Mouse (Mus musculus): ENCODE measurements around the gene Ndufaf8. TPM values are rescaled to one million over a fixed set of nuclear protein-coding genes. Genes with fewer than 3 reads are reported as not detected.

The Ndufaf8 gene
- polyA plus RNA-seq, 1 experiment from 2014 or later: 67.5 TPM

- H3K36me3 ChIP-seq (ENCODE audit: control insufficient read depth, insufficient read depth, low read length): no peaks in the 10 kb centered on the region
- no peak for DNase-seq (ENCODE audit: low spot score)
- no peak for ATAC-seq (ENCODE audit: low FRiP score)
- WGBS: 92% methylated on average over 2 of the region's 2 CpGs
- no peaks in the 10 kb centered on the region for H3K9me3 ChIP-seq (ENCODE audit: control insufficient read depth, low read length)
- H3K4me3 ChIP-seq (ENCODE audit: low read depth, low read length): no peak overlapping the region
- H3K9ac ChIP-seq (ENCODE audit: low read depth, low read length): no peak overlapping the region
- H3K27ac ChIP-seq (ENCODE audit: low read depth, low read length): no peak overlapping the region
- H3K4me1 ChIP-seq (replicated peaks; ENCODE audit: control insufficient read depth, insufficient read depth, low read length): no peaks in the 10 kb centered on the region
- H3K27me3 ChIP-seq (ENCODE audit: control insufficient read depth, insufficient read depth, low read length): no peaks in the 10 kb centered on the region
- H3K4me2 ChIP-seq (replicated peaks; ENCODE audit: low read depth, low read length): no peak overlapping the region
Measured at GRCm38 (mm10) chr11:120117626-120118025, 18.9 kb downstream of the Ndufaf8 start.

- H3K9me3 ChIP-seq (ENCODE audit: control insufficient read depth, low read length): no peaks in the 10 kb centered on the region
- H3K36me3 ChIP-seq (ENCODE audit: control insufficient read depth, insufficient read depth, low read length): no peaks in the 10 kb centered on the region
- no peak overlapping the region for H3K27ac ChIP-seq (ENCODE audit: low read depth, low read length)
- no peak overlapping the region for H3K4me2 ChIP-seq (replicated peaks; ENCODE audit: low read depth, low read length)
- 97% methylated on average over 7 of the region's 7 CpGs for WGBS
- H3K27me3 ChIP-seq (ENCODE audit: control insufficient read depth, insufficient read depth, low read length): no peaks in the 10 kb centered on the region
- H3K4me3 ChIP-seq (ENCODE audit: low read depth, low read length): no peak overlapping the region
- no peak for ATAC-seq (ENCODE audit: low FRiP score)
- no peak for DNase-seq (ENCODE audit: low spot score)
- no peaks in the 10 kb centered on the region for H3K4me1 ChIP-seq (replicated peaks; ENCODE audit: control insufficient read depth, insufficient read depth, low read length)
- no peak overlapping the region for H3K9ac ChIP-seq (ENCODE audit: low read depth, low read length)
Measured at GRCm38 (mm10) chr11:120119108-120119507, 20.4 kb downstream of the Ndufaf8 start.

GRCm38 (mm10) chr11:120119936-120120541 lies 21.3 kb downstream of the Ndufaf8 start:
- ATAC-seq (ENCODE audit: low FRiP score): no peak
- no peak overlapping the region for H3K27ac ChIP-seq (ENCODE audit: low read depth, low read length)
- no peaks in the 10 kb centered on the region for H3K9me3 ChIP-seq (ENCODE audit: control insufficient read depth, low read length)
- no peak for DNase-seq (ENCODE audit: low spot score)
- no peak overlapping the region for H3K4me2 ChIP-seq (replicated peaks; ENCODE audit: low read depth, low read length)
- H3K9ac ChIP-seq (ENCODE audit: low read depth, low read length): no peak overlapping the region
- no peaks in the 10 kb centered on the region for H3K27me3 ChIP-seq (ENCODE audit: control insufficient read depth, insufficient read depth, low read length)
- no peak overlapping the region for H3K4me3 ChIP-seq (ENCODE audit: low read depth, low read length)
- 87% methylated on average over 10 of the region's 10 CpGs for WGBS
- H3K36me3 ChIP-seq (ENCODE audit: control insufficient read depth, insufficient read depth, low read length): no peaks in the 10 kb centered on the region
- H3K4me1 ChIP-seq (replicated peaks; ENCODE audit: control insufficient read depth, insufficient read depth, low read length): no peaks in the 10 kb centered on the region

GRCm38 (mm10) chr11:120120642-120121420 lies 22.1 kb downstream of the Ndufaf8 start:
- no peaks in the 10 kb centered on the region for H3K4me1 ChIP-seq (replicated peaks; ENCODE audit: control insufficient read depth, insufficient read depth, low read length)
- no peak overlapping the region for H3K9ac ChIP-seq (ENCODE audit: low read depth, low read length)
- H3K4me3 ChIP-seq (ENCODE audit: low read depth, low read length): no peak overlapping the region
- H3K27ac ChIP-seq (ENCODE audit: low read depth, low read length): no peak overlapping the region
- no peaks in the 10 kb centered on the region for H3K9me3 ChIP-seq (ENCODE audit: control insufficient read depth, low read length)
- H3K27me3 ChIP-seq (ENCODE audit: control insufficient read depth, insufficient read depth, low read length): no peaks in the 10 kb centered on the region
- no peaks in the 10 kb centered on the region for H3K36me3 ChIP-seq (ENCODE audit: control insufficient read depth, insufficient read depth, low read length)
- H3K4me2 ChIP-seq (replicated peaks; ENCODE audit: low read depth, low read length): no peak overlapping the region
- DNase-seq (ENCODE audit: low spot score) (peak; percentile 69), ATAC-seq (ENCODE audit: low FRiP score) (no peak)
- 81% methylated on average over 17 of the region's 17 CpGs for WGBS

GRCm38 (mm10) chr11:120122126-120122525 lies 23.4 kb downstream of the Ndufaf8 start:
- H3K9ac ChIP-seq (ENCODE audit: low read depth, low read length): no peak overlapping the region
- 90% methylated on average over 12 of the region's 12 CpGs for WGBS
- H3K9me3 ChIP-seq (ENCODE audit: control insufficient read depth, low read length): no peaks in the 10 kb centered on the region
- no peak overlapping the region for H3K27ac ChIP-seq (ENCODE audit: low read depth, low read length)
- H3K4me1 ChIP-seq (replicated peaks; ENCODE audit: control insufficient read depth, insufficient read depth, low read length): no peaks in the 10 kb centered on the region
- H3K36me3 ChIP-seq (ENCODE audit: control insufficient read depth, insufficient read depth, low read length): no peaks in the 10 kb centered on the region; the same call in 1 of the 2 replicates
- no peaks in the 10 kb centered on the region for H3K27me3 ChIP-seq (ENCODE audit: control insufficient read depth, insufficient read depth, low read length)
- ATAC-seq (ENCODE audit: low FRiP score) (no peak), DNase-seq (ENCODE audit: low spot score) (no peak)
- H3K4me2 ChIP-seq (replicated peaks; ENCODE audit: low read depth, low read length): no peak overlapping the region
- no peak overlapping the region for H3K4me3 ChIP-seq (ENCODE audit: low read depth, low read length)

GRCm38 (mm10) chr11:120126845-120127244 lies 28.1 kb downstream of the Ndufaf8 start:
- H3K9ac ChIP-seq (ENCODE audit: low read depth, low read length): no peak overlapping the region
- DNase-seq (ENCODE audit: low spot score) (no peak), ATAC-seq (ENCODE audit: low FRiP score) (no peak)
- 88% methylated on average over 2 of the region's 2 CpGs for WGBS
- H3K9me3 ChIP-seq (ENCODE audit: control insufficient read depth, low read length): no peaks in the 10 kb centered on the region
- no peak overlapping the region for H3K27ac ChIP-seq (ENCODE audit: low read depth, low read length)
- no peak overlapping the region for H3K4me3 ChIP-seq (ENCODE audit: low read depth, low read length)
- no peaks in the 10 kb centered on the region for H3K4me1 ChIP-seq (replicated peaks; ENCODE audit: control insufficient read depth, insufficient read depth, low read length)
- no peaks in the 10 kb centered on the region; the same call in 1 of the 2 replicates for H3K36me3 ChIP-seq (ENCODE audit: control insufficient read depth, insufficient read depth, low read length)
- H3K27me3 ChIP-seq (ENCODE audit: control insufficient read depth, insufficient read depth, low read length): no peaks in the 10 kb centered on the region
- no peak overlapping the region for H3K4me2 ChIP-seq (replicated peaks; ENCODE audit: low read depth, low read length)

GRCm38 (mm10) chr11:120129281-120129680 lies 30.6 kb downstream of the Ndufaf8 start:
- Histone ChIP-seq H3K27me3 (ENCODE audit: control insufficient read depth, insufficient read depth, low read length) (no peaks in the 10 kb centered on the region), H3K27ac (ENCODE audit: low read depth, low read length) (no peak overlapping the region), H3K4me2 (replicated peaks; ENCODE audit: low read depth, low read length) (no peak overlapping the region), H3K4me3 (ENCODE audit: low read depth, low read length) (no peak overlapping the region), H3K4me1 (replicated peaks; ENCODE audit: control insufficient read depth, insufficient read depth, low read length) (no peaks in the 10 kb centered on the region), H3K9ac (ENCODE audit: low read depth, low read length) (no peak overlapping the region), H3K9me3 (ENCODE audit: control insufficient read depth, low read length) (no peaks in the 10 kb centered on the region), H3K36me3 (ENCODE audit: control insufficient read depth, insufficient read depth, low read length) (peaks cover 2% of the 10 kb centered on the region)
- DNase-seq (ENCODE audit: low spot score) (no peak), ATAC-seq (ENCODE audit: low FRiP score) (no peak)
- WGBS: 88% methylated on average over 7 of the region's 7 CpGs

- Histone ChIP-seq H3K4me1 (replicated peaks; ENCODE audit: control insufficient read depth, insufficient read depth, low read length) (no peaks in the 10 kb centered on the region), H3K27ac (ENCODE audit: low read depth, low read length) (no peak overlapping the region), H3K9me3 (ENCODE audit: control insufficient read depth, low read length) (no peaks in the 10 kb centered on the region), H3K27me3 (ENCODE audit: control insufficient read depth, insufficient read depth, low read length) (no peaks in the 10 kb centered on the region), H3K4me2 (replicated peaks; ENCODE audit: low read depth, low read length) (no peak overlapping the region), H3K9ac (ENCODE audit: low read depth, low read length) (no peak overlapping the region), H3K36me3 (ENCODE audit: control insufficient read depth, insufficient read depth, low read length) (peaks cover 5% of the 10 kb centered on the region; the same call in 1 of the 2 replicates), H3K4me3 (ENCODE audit: low read depth, low read length) (no peak overlapping the region)
- DNase-seq (ENCODE audit: low spot score) (no peak), ATAC-seq (ENCODE audit: low FRiP score) (no peak)
- WGBS: 88% methylated on average over 5 of the region's 5 CpGs
Measured at GRCm38 (mm10) chr11:120134148-120134547, 35.4 kb downstream of the Ndufaf8 start.

Data from hindbrain, embryonic 11.5 days (tissue).